8 mouse cellular contexts compared by ENCODE assay signal in the genomic region with DNA sequence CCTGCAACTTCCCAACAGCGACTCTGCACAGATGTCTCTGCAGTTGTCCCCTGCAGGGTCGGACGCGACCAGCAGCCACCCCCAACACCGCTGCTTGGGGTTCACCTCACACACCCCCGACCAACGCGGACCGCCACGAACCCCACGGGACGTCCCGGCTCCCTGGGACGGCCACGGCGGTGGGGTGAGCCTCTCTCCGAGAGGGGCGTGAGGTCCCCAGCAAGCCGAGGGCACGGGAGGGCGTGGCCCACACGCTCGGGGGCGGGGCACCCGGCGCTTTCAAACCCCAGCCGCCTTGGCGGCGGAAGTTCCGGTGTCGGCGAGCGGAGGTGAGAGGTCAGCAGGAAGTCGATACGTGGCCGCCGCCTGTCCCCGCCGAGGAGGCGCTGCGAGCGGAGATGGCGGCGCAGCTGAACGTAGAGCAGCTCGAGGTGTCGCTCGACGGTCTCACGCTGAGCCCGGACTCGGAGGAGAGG. TPM values are rescaled to one million over a fixed set of nuclear protein-coding genes. Genes with fewer than 3 reads are reported as not detected.
DNase-seq lines count a peak whose midpoint lies in the region; ATAC-seq and TF ChIP-seq lines count a peak whose summit lies in the region.

Gene Acbd3 (plus strand): TSS at position 340 of the 476 bp plus-strand sequence.

- H3K4me3 ChIP-seq in bone marrow macrophage, adult 2 months (ENCODE audit: insufficient read depth, low read length): peak within 1 kb of the TSS; percentile 77
- peak within 1 kb of the TSS; percentile 98 for H3K4me3 ChIP-seq in embryonic fibroblast, embryonic 13.5 days (ENCODE audit: insufficient read depth, low read length)
- H3K4me3 ChIP-seq in heart, embryonic 10.5 days: peak within 1 kb of the TSS; percentile 97
- H3K4me3 ChIP-seq in kidney, embryonic 15.5 days (replicated peaks): peak within 1 kb of the TSS; percentile 99

- H3K9ac ChIP-seq in kidney, embryonic 15.5 days: peak within 1 kb of the TSS; percentile 99

- WGBS in heart, embryonic 10.5 days: under 1% methylated on average over 51 of the region's 52 CpGs
- WGBS in kidney, embryonic 15.5 days: under 1% methylated on average over 52 of the region's 52 CpGs

- no peaks in the 10 kb centered on the region for H3K27me3 ChIP-seq in heart, embryonic 10.5 days (ENCODE audit: insufficient read depth, poor library complexity, severe bottlenecking)
- H3K27me3 ChIP-seq in kidney, embryonic 15.5 days: no peaks in the 10 kb centered on the region

- ATAC-seq in kidney, embryonic 15.5 days (replicated peaks; ENCODE audit: low FRiP score): peak; percentile 92
- peak; percentile 93 for ATAC-seq in monocyte, adult 5-6 weeks (replicated peaks; ENCODE audit: insufficient number of reproducible peaks, low FRiP score, low TSS enrichment, poor library complexity, severe bottlenecking)

- H3K27ac ChIP-seq in bone marrow macrophage, adult 2 months (ENCODE audit: insufficient read depth, low read depth, low read length): peak within 1 kb of the TSS; percentile 52
- H3K27ac ChIP-seq in embryonic fibroblast, embryonic 13.5 days (ENCODE audit: insufficient read depth, low read length): peak within 1 kb of the TSS; percentile 67
- H3K27ac ChIP-seq in heart, embryonic 10.5 days: peak within 1 kb of the TSS; percentile 99
- peak within 1 kb of the TSS; percentile 95 for H3K27ac ChIP-seq in kidney, embryonic 15.5 days

- H3K4me1 ChIP-seq in bone marrow macrophage, adult 2 months (ENCODE audit: control insufficient read depth, insufficient read depth, low read length): peaks cover 19% of the 10 kb centered on the region
- peaks cover 2% of the 10 kb centered on the region; the same call in 1 of the 2 replicates for H3K4me1 ChIP-seq in embryonic fibroblast, embryonic 13.5 days (ENCODE audit: control insufficient read depth, insufficient read depth, low read length)
- peaks cover 30% of the 10 kb centered on the region for H3K4me1 ChIP-seq in heart, embryonic 10.5 days
- H3K4me1 ChIP-seq in kidney, embryonic 15.5 days: peaks cover 26% of the 10 kb centered on the region

- TF ChIP-seq POLR2A in bone marrow macrophage, adult 2 months (IDR thresholded peaks at IDR 0.05; ENCODE audit: borderline replicate concordance, low read depth, low read length): no peak
- peak; percentile 92 for TF ChIP-seq POLR2A in embryonic fibroblast, embryonic 13.5 days (IDR thresholded peaks at IDR 0.05; ENCODE audit: low read depth, low read length)

- no peak for TF ChIP-seq CTCF in bone marrow macrophage, adult 2 months (IDR thresholded peaks at IDR 0.05; ENCODE audit: low read depth, low read length)
- TF ChIP-seq CTCF in embryonic fibroblast, embryonic 13.5 days (IDR thresholded peaks at IDR 0.05; ENCODE audit: borderline replicate concordance, insufficient read depth, low read length): no peak

- peak within 1 kb of the TSS; percentile 74 for H3K4me2 ChIP-seq in kidney, embryonic 15.5 days

- H3K36me3 ChIP-seq in heart, embryonic 10.5 days: no peaks in the 10 kb centered on the region
- no peaks in the 10 kb centered on the region for H3K36me3 ChIP-seq in kidney, embryonic 15.5 days

- peak; percentile 97 for DNase-seq in A20 (ENCODE audit: low read depth, low spot score)
- peak; percentile 97 for DNase-seq in heart, embryonic 10.5 days (ENCODE audit: low spot score)
- peak; percentile 95 for DNase-seq in liver
- DNase-seq in spleen, postnatal 4 days (ENCODE audit: low spot score in 2 of 2): peak; percentile 92 to 96

- no peaks in the 10 kb centered on the region for H3K9me3 ChIP-seq in heart, embryonic 10.5 days
- no peaks in the 10 kb centered on the region for H3K9me3 ChIP-seq in kidney, embryonic 15.5 days (replicated peaks)

RNA-seq across cellular contexts. Expression of gene Acbd3, which starts in this region (rescaled TPM):
- polyA plus RNA-seq in bone marrow macrophage, adult 2 months (2012; ENCODE audit: insufficient read depth, insufficient read length, missing spikeins): 33.7 and 36.9 TPM in 2 replicates
- 66.3 and 69.4 TPM in 2 replicates for polyA plus RNA-seq in embryonic fibroblast, embryonic 13.5 days (2011; ENCODE audit: insufficient read length, low read depth, missing spikeins)
- 20.5 and 24.5 TPM in 2 replicates for polyA plus RNA-seq in heart, embryonic 10.5 days (2016; fragmentation: Nextera tagmentation; extraction: Ambion mirVana)
- polyA plus RNA-seq in kidney, embryonic 15.5 days (2015; fragmentation: Nextera tagmentation; extraction: Ambion mirVana): 22.1 and 24.2 TPM in 2 replicates
- 77.8 to 90.1 TPM (median 79.8 TPM) in 3 replicates for total RNA-seq in monocyte, adult 5-6 weeks (2017)

Comparison
In these comparisons a context has a peak if more than half of its experiments do, and no peak if none do; other contexts are left out.
1. Peak in every context shown above with its lines: DNase-seq, ATAC-seq, H3K4me3 ChIP-seq and H3K27ac ChIP-seq.